Mouse (Mus musculus): ENCODE results near the gene Atg3. TPM values are rescaled to one million over a fixed set of nuclear protein-coding genes. Genes with fewer than 3 reads are reported as not detected.

Gene Atg3
- polyA plus RNA-seq (2015; fragmentation: Nextera tagmentation; extraction: Ambion mirVana), result 38.3 and 40.9 TPM in 2 replicates

DNA sequence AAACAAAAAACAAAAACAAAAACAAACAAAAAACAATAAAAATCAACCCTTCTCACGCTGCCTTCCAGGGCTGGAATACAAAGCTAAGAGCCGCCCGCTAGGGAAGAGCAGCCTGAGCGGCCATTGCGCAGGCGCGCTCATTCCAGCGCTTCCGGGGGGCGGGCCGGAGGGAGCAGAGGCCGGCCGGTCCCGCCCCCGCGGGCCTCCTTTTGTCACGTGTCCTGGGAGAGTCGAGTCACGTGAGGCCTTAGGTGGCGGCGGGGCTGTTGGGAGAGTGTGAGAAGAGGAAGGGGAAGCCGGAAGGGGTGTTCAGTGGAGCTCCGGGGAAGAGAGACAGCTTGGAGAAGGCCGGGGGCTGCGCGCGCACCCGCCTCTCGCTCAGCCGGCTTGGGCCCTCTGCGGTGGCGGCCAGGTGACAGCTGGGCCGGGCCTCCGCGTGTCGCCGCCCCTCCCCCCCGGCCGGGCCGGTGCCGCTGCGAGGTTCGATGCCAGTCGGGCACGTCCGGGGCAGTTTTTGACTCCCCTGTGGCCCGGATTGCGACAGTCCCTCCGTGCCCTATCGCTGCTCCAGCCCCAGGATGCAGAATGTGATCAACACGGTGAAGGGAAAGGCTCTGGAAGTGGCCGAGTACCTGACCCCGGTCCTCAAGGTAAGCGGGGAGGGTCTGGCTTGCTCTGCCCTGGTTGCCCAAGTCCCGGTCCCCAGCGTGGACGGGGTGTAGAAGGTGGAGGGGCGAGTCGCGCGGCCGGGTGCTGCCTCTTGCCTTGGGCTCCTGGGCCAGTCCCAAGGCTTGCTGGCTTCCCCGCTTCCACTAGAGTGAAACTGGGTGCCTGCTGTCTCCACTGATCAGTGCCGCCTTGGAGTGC lies at the start of gene Atg3, which contains the start of gene Slc35a5:
Gene Atg3, plus strand, starts transcription at position 264 of the 867 bp plus-strand sequence.
Gene Slc35a5, minus strand, starts transcription at position 185 of the 867 bp plus-strand sequence.
- H3K36me3 ChIP-seq, result 0 out of 2 replicates have a peak, but pooled peaks cover 3% of the 10 kb centered on the region
- H3K9ac ChIP-seq, result peak within 1 kb of the TSS; percentile 89
- WGBS, result under 1% methylated on average over 58 of the region's 64 CpGs
- H3K4me2 ChIP-seq (replicated peaks), result peak within 1 kb of the TSS; percentile 74
- peak within 1 kb of the TSS; percentile 90 for H3K4me3 ChIP-seq (replicated peaks)
- no peaks in the 10 kb centered on the region for H3K4me1 ChIP-seq (replicated peaks)
- H3K27ac ChIP-seq, result peak within 1 kb of the TSS; percentile 91
- H3K27me3 ChIP-seq (replicated peaks), result no peaks in the 10 kb centered on the region
- H3K9me3 ChIP-seq, result no peaks in the 10 kb centered on the region
- peak; percentile 98 for ATAC-seq

GRCm38 (mm10) chr16:45110498-45110897 lies 48.1 kb upstream of the Atg3 start:
- Histone ChIP-seq H3K4me2 (replicated peaks) (no peak overlapping the region), H3K4me3 (replicated peaks) (no peak overlapping the region), H3K4me1 (replicated peaks) (no peaks in the 10 kb centered on the region), H3K27ac (no peak overlapping the region), H3K9me3 (no peaks in the 10 kb centered on the region), H3K27me3 (replicated peaks) (no peaks in the 10 kb centered on the region), H3K9ac (no peak overlapping the region), H3K36me3 (no peaks in the 10 kb centered on the region)
- WGBS, result 30% methylated on average over 4 of the region's 4 CpGs
- ATAC-seq, result peak; percentile 82

- no peaks in the 10 kb centered on the region for H3K9me3 ChIP-seq
- no peaks in the 10 kb centered on the region for H3K36me3 ChIP-seq
- 0 out of 2 replicates have a peak, but pooled peaks cover 8% of the 10 kb centered on the region for H3K4me1 ChIP-seq (replicated peaks)
- no peak overlapping the region for H3K27ac ChIP-seq
- H3K4me3 ChIP-seq (replicated peaks), result no peak overlapping the region
- no peak for ATAC-seq
- no peak overlapping the region for H3K9ac ChIP-seq
- no peaks in the 10 kb centered on the region for H3K27me3 ChIP-seq (replicated peaks)
- WGBS, result 91% methylated on average over 3 of the region's 3 CpGs
- no peak overlapping the region for H3K4me2 ChIP-seq (replicated peaks)
Observed at GRCm38 (mm10) chr16:45117200-45117599, 41.4 kb upstream of the Atg3 start.

DNA sequence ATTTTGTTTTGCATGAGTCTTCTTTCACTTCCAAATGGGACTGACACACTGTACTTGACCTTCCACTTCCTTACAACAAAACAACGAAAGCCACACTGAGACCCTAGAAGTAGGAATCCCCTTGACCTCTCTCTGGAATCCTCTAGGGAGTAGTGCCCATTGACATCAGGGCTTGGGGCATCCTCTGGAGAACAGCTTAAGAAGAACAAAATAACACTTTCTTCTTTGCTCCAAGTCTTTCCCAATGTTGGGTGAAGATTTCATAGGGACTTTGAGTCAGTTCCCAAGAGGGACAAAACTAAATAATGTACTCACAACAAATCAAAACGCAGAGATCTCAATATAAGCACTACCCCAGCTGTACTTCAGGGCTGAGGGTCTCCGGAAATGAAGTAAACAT lies 39.8 kb upstream of the Atg3 start:
- Histone ChIP-seq H3K9me3 (no peaks in the 10 kb centered on the region), H3K27me3 (replicated peaks) (no peaks in the 10 kb centered on the region), H3K4me1 (replicated peaks) (0 out of 2 replicates have a peak, but pooled peaks cover 8% of the 10 kb centered on the region), H3K27ac (no peak overlapping the region), H3K9ac (no peak overlapping the region), H3K4me3 (replicated peaks) (no peak overlapping the region), H3K4me2 (replicated peaks) (no peak overlapping the region), H3K36me3 (no peaks in the 10 kb centered on the region)
- ATAC-seq, result no peak
- 50% methylated on average over 3 of the region's 3 CpGs for WGBS

DNA sequence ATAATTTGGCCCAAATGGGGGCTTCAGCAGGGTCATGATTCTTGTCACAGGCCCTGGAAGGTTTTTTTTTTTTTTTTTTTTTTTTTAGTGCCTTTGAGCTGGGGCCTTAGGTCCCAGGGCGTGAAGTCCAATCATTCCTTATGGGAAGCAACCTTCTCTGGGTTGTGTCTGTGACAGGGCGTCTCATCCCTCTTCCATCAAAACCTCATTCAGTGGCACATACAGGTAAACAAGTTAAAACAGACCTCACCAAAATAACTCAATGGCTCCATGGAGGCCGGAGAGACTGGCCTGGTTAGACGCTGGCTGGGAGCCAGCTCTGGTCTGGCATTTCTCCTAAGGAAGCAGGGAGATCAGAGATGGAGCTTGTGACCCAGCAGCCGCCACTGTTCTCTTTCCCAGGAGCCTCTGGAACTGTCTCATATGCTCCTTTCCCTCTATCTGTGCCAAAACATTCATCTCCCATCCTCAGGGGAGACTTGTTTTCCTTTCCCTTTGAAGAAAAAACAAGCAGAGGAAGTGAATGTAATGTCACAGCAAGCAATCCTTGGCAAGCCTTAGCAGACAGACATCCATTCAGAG lies 37.6 kb upstream of the Atg3 start:
- Histone ChIP-seq H3K9me3 (no peaks in the 10 kb centered on the region), H3K36me3 (no peaks in the 10 kb centered on the region), H3K27ac (0 out of 2 replicates have a peak overlapping the region, but pooled peaks have one; percentile 15), H3K4me2 (replicated peaks) (no peak overlapping the region), H3K9ac (no peak overlapping the region), H3K4me3 (replicated peaks) (no peak overlapping the region), H3K27me3 (replicated peaks) (no peaks in the 10 kb centered on the region), H3K4me1 (replicated peaks) (0 out of 2 replicates have a peak, but pooled peaks cover 8% of the 10 kb centered on the region)
- WGBS, result 39% methylated on average over 5 of the region's 5 CpGs
- peak; percentile 17; the same call in 1 of the 2 replicates for ATAC-seq

GRCm38 (mm10) chr16:45122571-45122970 lies 36.0 kb upstream of the Atg3 start:
- H3K9ac ChIP-seq, result no peak overlapping the region
- H3K4me2 ChIP-seq (replicated peaks), result no peak overlapping the region
- H3K4me1 ChIP-seq (replicated peaks), result 0 out of 2 replicates have a peak, but pooled peaks cover 8% of the 10 kb centered on the region
- no peaks in the 10 kb centered on the region for H3K27me3 ChIP-seq (replicated peaks)
- ATAC-seq, result no peak
- no peaks in the 10 kb centered on the region for H3K9me3 ChIP-seq
- H3K4me3 ChIP-seq (replicated peaks), result no peak overlapping the region
- no peaks in the 10 kb centered on the region for H3K36me3 ChIP-seq
- 73% methylated on average over 5 of the region's 5 CpGs for WGBS
- H3K27ac ChIP-seq, result no peak overlapping the region

- 52% methylated on average over 9 of the region's 9 CpGs for WGBS
- Histone ChIP-seq H3K27me3 (replicated peaks) (no peaks in the 10 kb centered on the region), H3K9me3 (no peaks in the 10 kb centered on the region), H3K27ac (no peak overlapping the region), H3K9ac (no peak overlapping the region), H3K4me2 (replicated peaks) (no peak overlapping the region), H3K36me3 (no peaks in the 10 kb centered on the region), H3K4me1 (replicated peaks) (0 out of 2 replicates have a peak, but pooled peaks cover 8% of the 10 kb centered on the region), H3K4me3 (replicated peaks) (no peak overlapping the region)
- ATAC-seq, result no peak
Observed at GRCm38 (mm10) chr16:45124230-45125203, 34.1 kb upstream of the Atg3 start.

GRCm38 (mm10) chr16:45127936-45128710 lies 30.5 kb upstream of the Atg3 start:
- Histone ChIP-seq H3K9ac (no peak overlapping the region), H3K4me1 (replicated peaks) (no peaks in the 10 kb centered on the region), H3K4me3 (replicated peaks) (no peak overlapping the region), H3K27ac (no peak overlapping the region), H3K9me3 (no peaks in the 10 kb centered on the region), H3K4me2 (replicated peaks) (no peak overlapping the region), H3K36me3 (no peaks in the 10 kb centered on the region), H3K27me3 (replicated peaks) (no peaks in the 10 kb centered on the region)
- 93% methylated on average over 2 of the region's 2 CpGs for WGBS
- no peak for ATAC-seq

- Histone ChIP-seq H3K9ac (no peak overlapping the region), H3K27ac (no peak overlapping the region), H3K4me3 (replicated peaks) (no peak overlapping the region), H3K4me1 (replicated peaks) (no peaks in the 10 kb centered on the region), H3K36me3 (peaks cover 8% of the 10 kb centered on the region; the same call in 1 of the 2 replicates), H3K4me2 (replicated peaks) (no peak overlapping the region), H3K9me3 (no peaks in the 10 kb centered on the region), H3K27me3 (replicated peaks) (no peaks in the 10 kb centered on the region)
- 92% methylated on average over 5 of the region's 5 CpGs for WGBS
- no peak for ATAC-seq
Observed at GRCm38 (mm10) chr16:45141711-45142110, 16.9 kb upstream of the Atg3 start.

DNA sequence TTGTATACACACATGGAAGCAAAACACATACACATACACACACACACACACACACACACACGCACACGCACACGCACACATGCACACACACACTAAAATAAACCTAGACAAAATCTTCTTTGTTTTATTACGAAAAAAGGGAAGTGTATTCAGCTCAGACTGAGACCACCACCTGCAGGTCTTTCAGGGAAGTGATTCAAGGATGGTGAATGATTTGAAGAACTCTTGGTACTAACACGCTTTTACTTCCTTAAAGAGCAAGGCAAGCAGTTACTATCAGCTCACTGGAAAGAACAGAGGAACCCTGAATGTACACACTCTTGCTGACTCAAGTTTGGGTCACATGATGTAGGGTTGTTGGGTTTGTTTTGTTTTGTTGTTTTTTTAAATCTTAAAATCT lies 16.0 kb upstream of the Atg3 start:
- no peaks in the 10 kb centered on the region for H3K4me1 ChIP-seq (replicated peaks)
- H3K27me3 ChIP-seq (replicated peaks), result no peaks in the 10 kb centered on the region
- no peak overlapping the region for H3K4me2 ChIP-seq (replicated peaks)
- H3K4me3 ChIP-seq (replicated peaks), result no peak overlapping the region
- H3K27ac ChIP-seq, result no peak overlapping the region
- no peak for ATAC-seq
- 88% methylated on average over 5 of the region's 5 CpGs for WGBS
- peaks cover 8% of the 10 kb centered on the region; the same call in 1 of the 2 replicates for H3K36me3 ChIP-seq
- no peak overlapping the region for H3K9ac ChIP-seq
- no peaks in the 10 kb centered on the region for H3K9me3 ChIP-seq

DNA sequence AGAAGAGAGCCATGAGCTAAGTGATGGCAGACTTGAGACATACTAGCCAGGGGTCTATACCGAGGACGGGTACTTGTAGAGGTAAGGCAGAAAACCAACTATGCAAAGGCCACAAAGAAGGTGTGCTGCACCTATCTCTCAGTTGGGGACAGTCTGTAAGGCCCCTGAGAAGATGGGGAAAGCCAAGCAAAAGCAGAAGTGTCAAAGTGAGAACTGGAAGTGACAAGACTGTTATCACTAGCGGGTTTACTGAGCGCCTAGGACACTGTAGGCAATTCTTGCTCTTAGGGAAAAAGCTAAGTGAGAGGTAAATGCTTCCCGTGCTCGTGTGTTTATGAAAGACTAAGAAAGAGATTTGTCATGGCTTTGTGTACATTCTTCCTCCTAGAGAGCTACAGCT lies 13.5 kb upstream of the Atg3 start:
- Histone ChIP-seq H3K4me1 (replicated peaks) (no peaks in the 10 kb centered on the region), H3K27ac (no peak overlapping the region), H3K4me2 (replicated peaks) (no peak overlapping the region), H3K9ac (no peak overlapping the region), H3K4me3 (replicated peaks) (no peak overlapping the region), H3K36me3 (peaks cover 12% of the 10 kb centered on the region; the same call in 1 of the 2 replicates), H3K9me3 (no peaks in the 10 kb centered on the region), H3K27me3 (replicated peaks) (no peaks in the 10 kb centered on the region)
- WGBS, result 78% methylated on average over 6 of the region's 6 CpGs
- no peak for ATAC-seq
